Mouse (Mus musculus) liver, postnatal 0 days (tissue): ENCODE results near the gene Ckap4.

Source experiments
- CTCF ChIP-seq: sonication (generic); IDR thresholded peaks from 2 replicates; pipeline ENCODE4 v1.5.1; 2016; ENCODE audit warnings: antibody characterized with exemption, low read depth
- EP300 ChIP-seq: IDR thresholded peaks from 2 replicates; pipeline ENCODE4 v1.6.1; 2016; ENCODE audit warnings: antibody characterized with exemption, low read depth, mild to moderate bottlenecking

GRCm38 (mm10) chr10:84539651-84540050 lies 5.8 kb upstream of the Ckap4 start:
- TF ChIP-seq CTCF (no peak), EP300 (no peak)
